Mouse (Mus musculus): ENCODE results near the gene Ccnb1.
"Not testable (repeated sequence)": the region's sequence is repeated elsewhere in the genome, so short reads cannot be mapped to it uniquely, and the experiment has no call there.

Gene Ccnb1

GRCm38 (mm10) chr13:100774704-100775103 is 11.7 kb downstream of the Ccnb1 start:
- no peak for DNase-seq (ENCODE audit: low read depth, low spot score)

- no peak for DNase-seq (ENCODE audit: low read depth, low spot score)
Observed at GRCm38 (mm10) chr13:100755329-100755728, 31.0 kb downstream of the Ccnb1 start.

GRCm38 (mm10) chr13:100754186-100754585 is 32.2 kb downstream of the Ccnb1 start:
- DNase-seq (ENCODE audit: low read depth, low spot score) = no peak

GRCm38 (mm10) chr13:100753011-100753410 is 33.4 kb downstream of the Ccnb1 start:
- no peak for DNase-seq (ENCODE audit: low read depth, low spot score)

- DNase-seq (ENCODE audit: low read depth, low spot score) = no peak
Observed at GRCm38 (mm10) chr13:100752529-100752928, 33.8 kb downstream of the Ccnb1 start.

GRCm38 (mm10) chr13:100751402-100751801 is 35.0 kb downstream of the Ccnb1 start:
- no peak for DNase-seq (ENCODE audit: low read depth, low spot score)

- no peak for DNase-seq (ENCODE audit: low read depth, low spot score)
Observed at GRCm38 (mm10) chr13:100750799-100751198, 35.6 kb downstream of the Ccnb1 start.

- DNase-seq (ENCODE audit: low read depth, low spot score) = no peak
Observed at GRCm38 (mm10) chr13:100748638-100749037, 37.7 kb downstream of the Ccnb1 start.

- DNase-seq (ENCODE audit: low read depth, low spot score) = no peak
Observed at GRCm38 (mm10) chr13:100746090-100746489, 40.3 kb downstream of the Ccnb1 start.

GRCm38 (mm10) chr13:100744036-100744744 is 42.2 kb downstream of the Ccnb1 start, which contains the start of gene Mrps36:
Gene Mrps36, minus strand, starts transcription at chr13:100744659.
- DNase-seq (ENCODE audit: low read depth, low spot score) = peak; percentile 79

- DNase-seq (ENCODE audit: low read depth, low spot score) = no peak
Observed at GRCm38 (mm10) chr13:100743346-100744035, 42.9 kb downstream of the Ccnb1 start.

GRCm38 (mm10) chr13:100742831-100743230 is 43.5 kb downstream of the Ccnb1 start:
- DNase-seq (ENCODE audit: low read depth, low spot score) = no peak

- DNase-seq (ENCODE audit: low read depth, low spot score) = no peak
Observed at GRCm38 (mm10) chr13:100732756-100733155, 53.6 kb downstream of the Ccnb1 start.

GRCm38 (mm10) chr13:100731462-100732046 is 54.8 kb downstream of the Ccnb1 start:
- not testable (repeated sequence) for DNase-seq (ENCODE audit: low read depth, low spot score)

- DNase-seq (ENCODE audit: low read depth, low spot score) = peak; percentile 84
Observed at GRCm38 (mm10) chr13:100730861-100731176, 55.6 kb downstream of the Ccnb1 start, which contains the start of gene Cdk7. Gene Cdk7, minus strand, starts transcription at chr13:100730939.

GRCm38 (mm10) chr13:100730153-100730860 is 56.1 kb downstream of the Ccnb1 start:
- DNase-seq (ENCODE audit: low read depth, low spot score) = no peak
